Mouse (Mus musculus) bone marrow, adult 2 months (tissue): ENCODE measurements around the gene Pih1d1. TPM values are rescaled to one million over a fixed set of nuclear protein-coding genes. Genes with fewer than 3 reads are reported as not detected.
A peak's percentile ranks its signal among the peaks of the same experiment; 100 is the strongest.

ENCODE experiments used
- H3K27ac ChIP-seq: fragments of 200-500 bp; 2 replicates; pipeline ENCODE4 v1.5.1; 2012; ENCODE audit warnings: low read depth, mild to moderate bottlenecking, control low read depth, inconsistent platforms, low read length; ENCODE audit not compliant: control insufficient read depth, poor library complexity, insufficient read depth
- H3K4me1 ChIP-seq: fragments of 200-500 bp; 2 replicates; pipeline ENCODE4 v1.6.1; 2011; ENCODE audit warnings: low read length; ENCODE audit not compliant: control insufficient read depth, insufficient read depth
- H3K4me3 ChIP-seq: fragments of 200-500 bp; replicated peaks from 2 replicates; pipeline ENCODE3; 2011; ENCODE audit warnings: mild to moderate bottlenecking, low read depth, low read length, control low read depth; ENCODE audit not compliant: control insufficient read depth
- CTCF ChIP-seq: fragments of 200-500 bp; IDR thresholded peaks from 2 replicates; pipeline ENCODE4 v1.5.1; 2011; ENCODE audit warnings: low read length, control low read depth; ENCODE audit not compliant: control insufficient read depth, insufficient read depth
- POLR2A ChIP-seq: fragments of 200-500 bp; IDR thresholded peaks from 2 replicates; pipeline ENCODE4 v1.6.1; 2011; ENCODE audit warnings: low read depth, mild to moderate bottlenecking, control low read depth, low read length, borderline replicate concordance; ENCODE audit not compliant: control insufficient read depth
- WGBS: fragments of 180-500 bp; shearing (Covaris S2); methylation state at CpG from one replicate; pipeline ENCODE4 v1.1.7; 2018; 5-methylcytosine and 5-hydroxymethylcytosine counted together
- polyA plus RNA-seq: library from polyadenylated mRNA; stranded (reverse); fragments of >200 nt; gene quantifications from 2 replicates; pipeline ENCODE4 v1.2.4, GENCODE M21; 2011; ENCODE audit warnings: low replicate concordance; ENCODE audit not compliant: missing spikeins, insufficient read depth, insufficient read length

Gene Pih1d1
- polyA plus RNA-seq, 1 experiment, result 92.4 TPM

DNA sequence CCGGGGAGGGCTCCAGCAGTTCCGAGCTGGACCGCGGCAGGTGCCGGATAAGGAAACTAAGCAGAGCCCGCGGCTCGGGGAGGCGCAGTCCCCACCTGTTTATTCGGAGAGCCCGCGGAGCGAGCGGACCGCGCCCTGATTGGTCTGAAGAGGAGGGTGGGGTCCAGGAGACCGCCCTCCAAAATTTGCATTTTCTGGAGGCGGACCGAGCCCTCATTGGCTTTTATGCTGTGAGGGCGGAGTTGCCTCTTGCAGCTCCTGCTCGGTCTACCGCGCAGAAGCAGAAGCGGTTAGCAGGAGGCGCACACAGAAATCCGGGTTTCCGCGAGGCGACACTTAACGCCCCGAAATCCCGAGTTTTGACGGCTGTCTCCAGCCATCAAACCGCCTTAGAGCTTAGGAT, 28.1 kb downstream of the Pih1d1 start:
- no peak overlapping the region for H3K27ac ChIP-seq
- under 1% methylated on average over 34 of the region's 34 CpGs for WGBS
- TF ChIP-seq CTCF (no peak), POLR2A (peak; percentile 44; the same call in 1 of the 2 replicates)
- peak overlapping the region; percentile 31 for H3K4me3 ChIP-seq
- H3K4me1 ChIP-seq, result no peaks in the 10 kb centered on the region; the same call in 1 of the 2 replicates

DNA sequence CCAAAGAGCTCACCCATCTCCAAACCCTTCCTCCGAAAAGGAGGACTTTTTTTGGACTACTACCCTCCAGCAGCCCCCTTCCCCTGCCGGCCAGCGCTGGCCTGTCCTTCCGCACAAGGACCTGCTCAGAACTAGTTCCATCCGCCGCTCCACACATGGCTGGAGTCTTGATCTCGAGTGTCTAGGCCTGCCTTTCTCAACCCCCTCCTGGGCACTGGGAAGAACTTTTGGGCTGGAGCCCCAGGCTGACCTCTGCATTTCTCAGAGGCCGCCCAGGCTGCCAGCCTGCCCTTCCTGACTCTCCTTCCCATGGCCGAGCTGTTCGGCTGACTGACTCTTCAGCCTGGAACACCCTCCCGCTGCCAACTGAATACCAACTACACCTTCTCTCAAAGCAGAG, 28.5 kb downstream of the Pih1d1 start:
- peak overlapping the region; percentile 15 for H3K4me3 ChIP-seq
- WGBS, result 14% methylated on average over 11 of the region's 11 CpGs
- H3K4me1 ChIP-seq, result no peaks in the 10 kb centered on the region; the same call in 1 of the 2 replicates

DNA sequence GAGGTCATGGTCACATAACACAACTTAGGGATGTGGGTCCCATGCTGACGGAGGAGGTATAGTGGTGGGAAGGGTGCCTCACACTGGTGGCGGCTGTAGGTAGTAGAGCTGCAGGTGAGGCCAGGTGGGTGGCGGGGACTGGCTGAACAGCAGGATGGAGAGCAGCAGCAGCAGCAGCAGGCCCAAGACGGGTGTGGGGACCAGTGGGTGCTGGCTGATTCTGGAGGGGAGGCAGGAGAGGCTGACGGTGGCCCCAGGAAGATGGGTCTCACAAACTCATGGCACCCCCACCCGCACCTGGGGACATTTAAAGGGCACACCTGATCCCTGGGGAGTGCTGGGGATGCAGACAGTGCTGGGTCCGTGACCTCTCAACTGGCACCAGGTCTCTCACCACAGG, 29.6 kb downstream of the Pih1d1 start:
- Histone ChIP-seq H3K4me1 (no peaks in the 10 kb centered on the region; the same call in 1 of the 2 replicates), H3K27ac (no peak overlapping the region), H3K4me3 (no peak overlapping the region)
- TF ChIP-seq POLR2A (no peak), CTCF (no peak)
- WGBS, result 71% methylated on average over 7 of the region's 7 CpGs

More for the DNA sequence above, 28.5 kb downstream of the Pih1d1 start:
- no peak overlapping the region for H3K27ac ChIP-seq
- TF ChIP-seq CTCF (no peak), POLR2A (no peak)

DNA sequence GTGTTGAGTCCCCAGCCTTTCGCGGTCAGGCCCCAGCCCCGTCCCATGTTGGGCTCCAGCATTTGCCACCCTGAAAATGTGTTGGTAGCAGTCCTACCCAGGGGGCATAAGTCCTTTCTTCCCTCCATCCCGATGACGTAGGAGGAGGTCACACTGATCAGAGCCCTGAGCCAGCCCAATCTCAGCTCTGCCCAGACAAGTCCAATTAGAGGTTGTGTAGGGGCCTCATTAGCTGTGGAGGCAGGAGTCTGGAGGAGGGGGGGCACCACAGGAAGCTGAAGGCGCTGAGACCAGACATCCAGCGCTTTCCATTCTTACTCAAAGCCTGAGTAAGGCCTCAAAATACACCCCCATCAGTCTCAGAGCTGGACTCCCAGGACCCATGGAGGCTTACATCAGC, 31.8 kb downstream of the Pih1d1 start:
- 82% methylated on average over 7 of the region's 7 CpGs for WGBS
- Histone ChIP-seq H3K4me1 (no peaks in the 10 kb centered on the region; the same call in 1 of the 2 replicates), H3K27ac (no peak overlapping the region), H3K4me3 (no peak overlapping the region)
- no peak for TF ChIP-seq POLR2A
- TF ChIP-seq CTCF, result no peak

- WGBS, result 52% methylated on average over 16 of the region's 16 CpGs
- Histone ChIP-seq H3K27ac (no peak overlapping the region), H3K4me1 (no peaks in the 10 kb centered on the region), H3K4me3 (no peak overlapping the region)
- no peak for TF ChIP-seq CTCF
- no peak for TF ChIP-seq POLR2A
Measured at GRCm38 (mm10) chr7:45189600-45189999, 35.5 kb downstream of the Pih1d1 start.

DNA sequence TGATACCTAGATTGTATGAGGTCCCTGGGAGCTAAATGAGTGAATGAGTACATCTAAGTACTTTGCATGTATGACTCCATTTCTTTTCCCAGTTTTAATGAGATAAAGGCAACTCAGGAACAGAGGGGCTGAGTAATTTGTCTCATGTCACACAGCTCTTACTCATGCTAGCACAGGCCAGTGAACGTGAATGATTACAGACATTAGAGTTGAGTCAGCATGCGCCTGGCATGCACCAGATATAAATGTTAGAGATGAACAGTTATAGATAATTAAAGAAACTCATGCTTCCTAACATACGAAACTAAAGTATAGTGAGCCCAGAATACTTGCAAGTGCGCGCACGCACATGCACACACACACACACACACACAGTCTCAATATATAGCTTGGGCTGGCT, 36.1 kb downstream of the Pih1d1 start:
- no peak for TF ChIP-seq CTCF
- no peak for TF ChIP-seq POLR2A
- no peak overlapping the region for H3K27ac ChIP-seq
- no peaks in the 10 kb centered on the region for H3K4me1 ChIP-seq
- 68% methylated on average over 6 of the region's 6 CpGs for WGBS
- no peak overlapping the region for H3K4me3 ChIP-seq

- Histone ChIP-seq H3K4me3 (no peak overlapping the region), H3K4me1 (no peaks in the 10 kb centered on the region; the same call in 1 of the 2 replicates), H3K27ac (no peak overlapping the region)
- 60% methylated on average over 2 of the region's 2 CpGs for WGBS
- no peak for TF ChIP-seq POLR2A
- TF ChIP-seq CTCF, result no peak
Measured at GRCm38 (mm10) chr7:45191161-45191560, 37.1 kb downstream of the Pih1d1 start.

GRCm38 (mm10) chr7:45191803-45192363, 37.8 kb downstream of the Pih1d1 start:
- WGBS, result 53% methylated on average over 8 of the region's 8 CpGs
- no peak overlapping the region for H3K4me3 ChIP-seq
- no peaks in the 10 kb centered on the region; the same call in 1 of the 2 replicates for H3K4me1 ChIP-seq
- H3K27ac ChIP-seq, result no peak overlapping the region; the same call in 1 of the 2 replicates
- no peak for TF ChIP-seq CTCF
- TF ChIP-seq POLR2A, result no peak

DNA sequence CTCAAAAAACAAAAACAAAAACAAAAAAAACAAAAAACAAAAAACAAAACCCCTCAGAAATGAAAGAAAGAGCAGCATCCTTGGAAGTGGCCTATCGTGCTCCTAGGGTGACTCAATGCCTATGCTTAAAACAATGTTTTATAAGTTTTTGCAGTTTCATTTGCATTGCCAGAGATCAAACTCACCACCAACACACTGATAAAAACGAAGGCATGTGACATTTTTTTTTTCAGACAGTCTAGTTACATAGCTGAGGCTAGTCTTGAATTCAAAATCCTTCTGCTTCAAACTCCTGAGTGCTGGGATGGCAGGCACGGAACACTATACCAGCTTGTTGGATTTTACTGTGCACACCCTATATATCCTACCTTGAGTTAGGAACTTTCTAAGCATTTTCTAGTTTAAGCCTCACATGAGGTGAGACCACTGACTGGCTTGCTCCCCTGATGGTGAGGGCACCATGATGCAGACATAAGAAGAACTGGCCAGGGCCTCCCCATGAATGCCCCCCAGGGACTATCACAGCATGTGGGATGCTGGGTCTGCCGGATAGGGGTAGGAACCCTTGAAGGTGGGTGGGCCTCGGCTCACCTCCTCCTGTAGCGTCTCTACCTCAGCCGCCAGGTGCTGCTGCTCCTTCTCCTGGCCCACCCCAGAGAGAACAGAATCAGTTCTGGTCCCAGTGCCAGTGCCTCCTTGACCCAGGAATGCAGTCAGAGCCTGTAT, 38.6 kb downstream of the Pih1d1 start:
- no peak overlapping the region for H3K27ac ChIP-seq
- 87% methylated on average over 7 of the region's 7 CpGs for WGBS
- TF ChIP-seq POLR2A, result no peak
- TF ChIP-seq CTCF, result no peak
- H3K4me3 ChIP-seq, result no peak overlapping the region
- no peaks in the 10 kb centered on the region; the same call in 1 of the 2 replicates for H3K4me1 ChIP-seq
